Mouse (Mus musculus): ENCODE results near the gene Rtel1.
A peak's percentile ranks its signal among the peaks of the same experiment; 100 is the strongest.

The Rtel1 gene

GRCm38 (mm10) chr2:181322136-181322535, 2.6 kb downstream of the Rtel1 start:
- no peak for DNase-seq (ENCODE audit: low read depth, low spot score)

GRCm38 (mm10) chr2:181326098-181326497, 6.6 kb downstream of the Rtel1 start:
- no peak for DNase-seq (ENCODE audit: low read depth, low spot score)

- no peak for DNase-seq (ENCODE audit: low read depth, low spot score)
Measured at GRCm38 (mm10) chr2:181332542-181332941, 13.0 kb downstream of the Rtel1 start.

GRCm38 (mm10) chr2:181334023-181334422, 14.5 kb downstream of the Rtel1 start:
- no peak for DNase-seq (ENCODE audit: low read depth, low spot score)

- DNase-seq (ENCODE audit: low read depth, low spot score) = no peak
Measured at GRCm38 (mm10) chr2:181340426-181340825, 20.9 kb downstream of the Rtel1 start.

- DNase-seq (ENCODE audit: low read depth, low spot score) = no peak
Measured at GRCm38 (mm10) chr2:181342766-181343165, 23.2 kb downstream of the Rtel1 start.

GRCm38 (mm10) chr2:181356780-181357179, 37.2 kb downstream of the Rtel1 start:
- DNase-seq (ENCODE audit: low read depth, low spot score) = no peak

- DNase-seq (ENCODE audit: low read depth, low spot score) = no peak
Measured at GRCm38 (mm10) chr2:181363946-181364345, 44.4 kb downstream of the Rtel1 start.

- no peak for DNase-seq (ENCODE audit: low read depth, low spot score)
Measured at GRCm38 (mm10) chr2:181364487-181364859, 44.9 kb downstream of the Rtel1 start.

- peak; percentile 78 for DNase-seq (ENCODE audit: low read depth, low spot score)
Measured at GRCm38 (mm10) chr2:181364860-181365596, 45.5 kb downstream of the Rtel1 start, which contains the start of the genes Zgpat and Arfrp1. Gene Zgpat, plus strand, starts transcription at chr2:181364928. Gene Arfrp1, minus strand, starts transcription at chr2:181365404.

- DNase-seq (ENCODE audit: low read depth, low spot score) = no peak
Measured at GRCm38 (mm10) chr2:181365655-181366075, 46.1 kb downstream of the Rtel1 start.

- DNase-seq (ENCODE audit: low read depth, low spot score) = no peak
Measured at GRCm38 (mm10) chr2:181370001-181370400, 50.5 kb downstream of the Rtel1 start.

GRCm38 (mm10) chr2:181375787-181376186, 56.2 kb downstream of the Rtel1 start:
- no peak for DNase-seq (ENCODE audit: low read depth, low spot score)

- no peak for DNase-seq (ENCODE audit: low read depth, low spot score)
Measured at GRCm38 (mm10) chr2:181377230-181377629, 57.7 kb downstream of the Rtel1 start.

GRCm38 (mm10) chr2:181378701-181379100, 59.2 kb downstream of the Rtel1 start:
- DNase-seq (ENCODE audit: low read depth, low spot score) = no peak

GRCm38 (mm10) chr2:181379778-181380177, 60.2 kb downstream of the Rtel1 start, which contains the start of gene Lime1:
Gene Lime1, plus strand, starts transcription at chr2:181380078.
- DNase-seq (ENCODE audit: low read depth, low spot score) = no peak

- DNase-seq (ENCODE audit: low read depth, low spot score) = no peak
Measured at GRCm38 (mm10) chr2:181380251-181380650, 60.7 kb downstream of the Rtel1 start.

- DNase-seq (ENCODE audit: low read depth, low spot score) = no peak
Measured at GRCm38 (mm10) chr2:181381107-181381506, 61.6 kb downstream of the Rtel1 start.

- no peak for DNase-seq (ENCODE audit: low read depth, low spot score)
Measured at GRCm38 (mm10) chr2:181381631-181382306, 62.2 kb downstream of the Rtel1 start.

GRCm38 (mm10) chr2:181384463-181384862, 64.9 kb downstream of the Rtel1 start:
- DNase-seq (ENCODE audit: low read depth, low spot score) = no peak

GRCm38 (mm10) chr2:181384919-181385391, 65.4 kb downstream of the Rtel1 start:
- DNase-seq (ENCODE audit: low read depth, low spot score) = no peak

GRCm38 (mm10) chr2:181385885-181386284, 66.3 kb downstream of the Rtel1 start:
- DNase-seq (ENCODE audit: low read depth, low spot score) = no peak
